In genomic region chr7:51694452-51694851, GRCm38 (mm10) we compare ENCODE assay signal across 14 mouse cellular contexts.
DNase-seq lines count a peak whose midpoint lies in the region; ATAC-seq and TF ChIP-seq lines count a peak whose summit lies in the region.
"Had no signal": no experiment of that assay in that cellular context is flagged by ENCODE, and none has a peak within 500 bp of the region (broad histone marks: within the 10 kb centered on the region; RNA-seq: fewer than 3 reads in every experiment).

No protein-coding gene starts in this region.

- peaks cover 8% of the 10 kb centered on the region; the same call in 1 of the 2 replicates for H3K4me1 ChIP-seq in forebrain, embryonic 13.5 days
- H3K4me1 ChIP-seq in forebrain, embryonic 11.5 days (replicated peaks; ENCODE audit: control insufficient read depth, insufficient read depth, low read length): no peaks in the 10 kb centered on the region
- H3K4me1 ChIP-seq in forebrain, postnatal 0 days (ENCODE audit: insufficient read depth): no peaks in the 10 kb centered on the region
- peaks cover 13% of the 10 kb centered on the region for H3K4me1 ChIP-seq in midbrain, embryonic 16.5 days (ENCODE audit: control insufficient read depth, insufficient read depth, low read length)
- H3K4me1 ChIP-seq: heart, embryonic 15.5 days had no signal

- no peaks in the 10 kb centered on the region for H3K9me3 ChIP-seq in forebrain, embryonic 13.5 days (replicated peaks)
- no peaks in the 10 kb centered on the region for H3K9me3 ChIP-seq in forebrain, embryonic 11.5 days (ENCODE audit: control insufficient read depth, low read length)
- no peaks in the 10 kb centered on the region for H3K9me3 ChIP-seq in forebrain, postnatal 0 days (ENCODE audit: low read length)
- H3K9me3 ChIP-seq in midbrain, embryonic 16.5 days (replicated peaks; ENCODE audit: control insufficient read depth, low read length, poor library complexity, severe bottlenecking): no peaks in the 10 kb centered on the region
- H3K9me3 ChIP-seq: heart, embryonic 15.5 days had no signal

- 37% methylated on average over 4 of the region's 4 CpGs for WGBS in forebrain, embryonic 13.5 days
- WGBS in forebrain, embryonic 11.5 days: 58% methylated on average over 4 of the region's 4 CpGs
- 21% methylated on average over 4 of the region's 4 CpGs for WGBS in forebrain, postnatal 0 days
- 33% methylated on average over 4 of the region's 4 CpGs for WGBS in midbrain, embryonic 16.5 days

- H3K4me3 ChIP-seq in forebrain, embryonic 13.5 days: no peak overlapping the region
- H3K4me3 ChIP-seq in forebrain, embryonic 11.5 days (ENCODE audit: low read depth, low read length): no peak overlapping the region
- no peak overlapping the region for H3K4me3 ChIP-seq in forebrain, postnatal 0 days (ENCODE audit: low read depth, low read length)
- no peak overlapping the region for H3K4me3 ChIP-seq in midbrain, embryonic 16.5 days (ENCODE audit: low read depth, low read length)
- H3K4me3 ChIP-seq: erythroblast, embryonic 14.5 days; heart, embryonic 15.5 days had no signal

- no peak for DNase-seq in forebrain, embryonic 11.5 days (ENCODE audit: low spot score)
- peak; percentile 8 for DNase-seq in brain, adult 2 months (ENCODE audit: low read depth, low spot score)
- peak; percentile 40 for DNase-seq in forebrain, postnatal 0 days
- DNase-seq in lung, postnatal 25 days (ENCODE audit: low spot score): no peak
- no peak for DNase-seq in kidney, postnatal 4 days
- DNase-seq: cerebellum, adult 9-11 months; liver; lung, adult 2 months; thymus, postnatal 25 days had no signal

- peak; percentile 80 for ATAC-seq in forebrain, embryonic 13.5 days
- ATAC-seq in forebrain, embryonic 11.5 days (replicated peaks; ENCODE audit: low FRiP score): no peak
- peak; percentile 61 for ATAC-seq in forebrain, postnatal 0 days
- ATAC-seq in midbrain, embryonic 16.5 days: peak; percentile 78; the same call in 1 of the 2 replicates

- H3K27me3 ChIP-seq in forebrain, embryonic 13.5 days: no peaks in the 10 kb centered on the region
- no peaks in the 10 kb centered on the region for H3K27me3 ChIP-seq in forebrain, embryonic 11.5 days (ENCODE audit: control insufficient read depth, insufficient read depth, low read length)
- H3K27me3 ChIP-seq in forebrain, postnatal 0 days (ENCODE audit: insufficient read depth, low read length): no peaks in the 10 kb centered on the region
- no peaks in the 10 kb centered on the region for H3K27me3 ChIP-seq in midbrain, embryonic 16.5 days (ENCODE audit: control insufficient read depth, insufficient read depth, low read depth, low read length)
- H3K27me3 ChIP-seq: heart, embryonic 15.5 days had no signal

- no peak overlapping the region for H3K9ac ChIP-seq in forebrain, embryonic 13.5 days
- no peak overlapping the region for H3K9ac ChIP-seq in forebrain, embryonic 11.5 days (ENCODE audit: low read length)
- H3K9ac ChIP-seq in forebrain, postnatal 0 days: no peak overlapping the region
- no peak overlapping the region for H3K9ac ChIP-seq in midbrain, embryonic 16.5 days (ENCODE audit: low read depth, low read length)
- H3K9ac ChIP-seq: heart, embryonic 15.5 days had no signal

- TF ChIP-seq CTCF in forebrain, postnatal 0 days (IDR thresholded peaks at IDR 0.05; ENCODE audit: low read depth): no peak

- H3K36me3 ChIP-seq in forebrain, embryonic 13.5 days (ENCODE audit: poor library complexity, severe bottlenecking): no peaks in the 10 kb centered on the region
- no peaks in the 10 kb centered on the region for H3K36me3 ChIP-seq in forebrain, embryonic 11.5 days (ENCODE audit: control insufficient read depth, insufficient read depth, low read length)
- no peaks in the 10 kb centered on the region for H3K36me3 ChIP-seq in forebrain, postnatal 0 days (ENCODE audit: insufficient read depth)
- H3K36me3 ChIP-seq in midbrain, embryonic 16.5 days (ENCODE audit: control insufficient read depth, insufficient read depth, low read length): no peaks in the 10 kb centered on the region
- H3K36me3 ChIP-seq: heart, embryonic 15.5 days had no signal

- H3K4me2 ChIP-seq in forebrain, embryonic 13.5 days: no peak overlapping the region
- no peak overlapping the region for H3K4me2 ChIP-seq in forebrain, embryonic 11.5 days (ENCODE audit: low read depth, low read length, severe bottlenecking)
- H3K4me2 ChIP-seq in forebrain, postnatal 0 days (ENCODE audit: low read depth): no peak overlapping the region
- H3K4me2 ChIP-seq in midbrain, embryonic 16.5 days (ENCODE audit: low read length): no peak overlapping the region
- H3K4me2 ChIP-seq: heart, embryonic 15.5 days had no signal

- peak overlapping the region; percentile 19; the same call in 1 of the 2 replicates for H3K27ac ChIP-seq in forebrain, embryonic 13.5 days
- no peak overlapping the region for H3K27ac ChIP-seq in forebrain, embryonic 11.5 days (ENCODE audit: low read depth, low read length)
- no peak overlapping the region for H3K27ac ChIP-seq in forebrain, postnatal 0 days (ENCODE audit: low read depth, low read length)
- peak overlapping the region; percentile 76 for H3K27ac ChIP-seq in midbrain, embryonic 16.5 days (ENCODE audit: low read length)
- H3K27ac ChIP-seq: heart, embryonic 15.5 days; macrophage had no signal

Comparison
In these comparisons a context has a peak if more than half of its experiments do, and no peak if none do; other contexts are left out.
1. H3K27ac ChIP-seq: peak in forebrain, embryonic 13.5 days (single experiment) and midbrain, embryonic 16.5 days (single experiment); none in forebrain, embryonic 11.5 days (single experiment) and forebrain, postnatal 0 days (single experiment).
2. DNase-seq: peak in brain, adult 2 months (single experiment) and forebrain, postnatal 0 days (single experiment); none in forebrain, embryonic 11.5 days (single experiment), lung, postnatal 25 days (single experiment) and kidney, postnatal 4 days (0 of 2).